Mouse (Mus musculus) brain, embryonic 14.5 days (tissue): Measurements from ENCODE around the gene Nr3c2. TPM values are rescaled to one million over a fixed set of nuclear protein-coding genes. Genes with fewer than 3 reads are reported as not detected.

Experiments used
- DNase-seq: peaks from one replicate; pipeline ENCODE4 v3.0.0-alpha.2; 2011; ENCODE audit warnings: low read depth
- CTCF ChIP-seq: fragments of 200-500 bp; IDR thresholded peaks from 2 replicates; pipeline ENCODE4 v1.5.1; 2012; ENCODE audit warnings: inconsistent platforms, mild to moderate bottlenecking, moderate library complexity, borderline replicate concordance; ENCODE audit not compliant: insufficient read depth, insufficient read length; ENCODE audit errors: extremely low read depth
- POLR2A ChIP-seq: fragments of 200-500 bp; IDR thresholded peaks from 2 replicates; pipeline ENCODE4 v1.6.1; 2012; ENCODE audit warnings: mild to moderate bottlenecking, inconsistent platforms, borderline replicate concordance; ENCODE audit not compliant: poor library complexity, insufficient read depth, insufficient read length, severe bottlenecking; ENCODE audit errors: extremely low read depth
- polyA plus RNA-seq: library from polyadenylated mRNA; depleted of rRNA; stranded (reverse); fragments of >200 nt; gene quantifications from 2 replicates; pipeline ENCODE4 v1.2.3, GENCODE M21; 2012

The Nr3c2 gene
- polyA plus RNA-seq, 1 experiment: 1.5 TPM

DNA sequence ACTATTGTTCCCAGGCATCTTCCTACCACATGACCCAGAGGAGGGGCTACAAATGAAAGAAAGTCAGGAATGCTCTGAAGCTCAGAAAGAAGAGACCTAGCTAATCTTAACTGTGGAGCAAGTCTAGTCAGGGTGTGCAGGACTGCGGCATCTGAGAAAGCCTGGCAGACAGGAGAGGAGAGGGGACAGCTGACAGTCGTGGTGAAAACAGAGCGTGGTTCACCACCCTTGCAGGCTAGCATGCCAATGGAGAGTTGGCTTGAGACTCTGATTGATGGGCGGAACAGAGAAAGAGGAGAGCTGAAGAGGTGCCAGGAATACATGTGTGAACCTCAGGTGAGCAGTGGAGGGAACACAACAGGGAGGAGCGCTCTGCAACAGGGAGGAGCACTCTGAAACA, 85.6 kb downstream of the Nr3c2 start:
- DNase-seq: no peak
- no peak for TF ChIP-seq POLR2A
- no peak for TF ChIP-seq CTCF

DNA sequence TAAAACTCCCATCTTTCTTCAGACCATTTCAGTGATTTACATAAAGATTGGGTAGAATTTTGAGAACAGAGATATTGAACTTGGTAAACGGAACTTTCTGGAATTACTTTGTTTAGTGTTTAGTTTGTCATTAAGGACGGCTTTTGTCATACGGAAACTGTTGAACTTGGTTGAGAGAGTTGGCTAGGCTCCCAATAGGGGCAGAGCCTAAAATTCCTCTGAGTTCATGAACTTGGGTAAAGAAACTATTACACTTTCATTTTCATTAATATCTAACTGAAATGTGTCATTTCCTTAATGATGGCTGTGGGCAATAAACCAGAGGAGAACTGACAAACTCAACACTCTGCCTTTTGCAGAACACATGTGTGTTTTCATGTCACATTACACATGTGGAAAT, 88.6 kb downstream of the Nr3c2 start:
- no peak for TF ChIP-seq CTCF
- TF ChIP-seq POLR2A: no peak
- no peak for DNase-seq

- DNase-seq: no peak
- TF ChIP-seq POLR2A: no peak
- no peak for TF ChIP-seq CTCF
Measured at GRCm38 (mm10) chr8:76998276-76998675, 99.0 kb downstream of the Nr3c2 start.

GRCm38 (mm10) chr8:77009425-77009824, 110.2 kb downstream of the Nr3c2 start:
- DNase-seq: peak; percentile 75

DNA sequence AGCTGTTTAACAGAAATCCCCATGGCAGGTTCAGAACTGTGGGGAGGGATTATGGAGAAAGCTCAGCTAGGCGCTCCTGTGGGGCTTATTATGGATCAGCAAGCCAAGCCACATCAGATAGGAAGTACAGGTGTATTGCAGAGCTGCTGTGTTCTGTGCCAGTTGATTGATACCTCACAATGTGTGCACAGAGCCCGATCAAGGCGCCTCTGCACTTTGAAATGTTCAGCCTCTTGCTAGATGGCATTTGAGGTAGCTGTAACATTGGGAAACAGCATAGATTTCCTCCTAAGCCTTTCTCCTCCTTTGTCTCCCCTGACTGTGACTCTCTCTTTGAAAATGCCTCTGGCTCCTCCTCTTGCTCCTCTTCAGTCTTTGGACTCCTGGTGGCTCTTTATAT, 112.7 kb downstream of the Nr3c2 start:
- TF ChIP-seq CTCF (no peak), POLR2A (no peak)
- peak; percentile 57 for DNase-seq

More at GRCm38 (mm10) chr8:77009425-77009824, 110.2 kb downstream of the Nr3c2 start:
- TF ChIP-seq POLR2A (no peak), CTCF (no peak)

DNA sequence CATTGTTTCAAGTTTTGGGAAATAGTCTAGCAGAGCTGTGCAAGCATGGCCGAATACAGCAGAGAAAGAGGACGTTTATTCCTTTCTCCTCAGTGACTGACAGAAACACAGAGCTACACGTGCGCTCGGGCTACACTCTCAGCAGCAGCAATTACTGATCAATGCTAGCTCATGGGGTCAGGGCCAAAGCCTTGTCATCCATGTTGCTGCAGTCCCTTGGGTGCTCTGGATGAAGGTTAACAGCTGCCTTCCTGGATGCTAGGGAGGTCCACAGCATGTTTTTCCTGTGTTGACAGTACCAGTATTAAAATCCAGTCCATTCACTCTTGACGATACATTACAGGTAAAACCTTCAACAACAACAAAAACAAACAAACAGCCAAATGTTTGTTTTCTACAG, 113.4 kb downstream of the Nr3c2 start:
- TF ChIP-seq CTCF: no peak
- TF ChIP-seq POLR2A: no peak
- no peak for DNase-seq

DNA sequence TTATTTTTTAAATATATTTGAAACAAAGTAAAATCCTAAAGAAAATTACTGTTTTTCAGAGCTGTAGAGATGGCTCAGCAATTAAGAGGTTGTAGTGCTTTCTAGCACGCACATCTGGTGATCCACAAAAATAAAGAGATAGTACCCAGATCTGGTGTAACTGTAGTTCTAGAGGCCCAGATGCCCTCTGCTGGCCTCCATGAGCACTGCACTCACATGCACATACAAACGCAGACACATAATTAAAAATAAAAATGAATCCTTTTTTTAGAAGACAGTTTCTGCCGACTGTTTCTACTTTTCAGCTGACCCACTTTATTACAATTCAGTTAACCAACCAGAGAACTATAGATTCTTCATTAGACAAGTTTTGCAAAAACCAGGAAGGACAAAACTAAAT, 117.5 kb downstream of the Nr3c2 start:
- TF ChIP-seq CTCF: peak; percentile 27; the same call in 1 of the 2 replicates
- TF ChIP-seq POLR2A: no peak
- no peak for DNase-seq

DNA sequence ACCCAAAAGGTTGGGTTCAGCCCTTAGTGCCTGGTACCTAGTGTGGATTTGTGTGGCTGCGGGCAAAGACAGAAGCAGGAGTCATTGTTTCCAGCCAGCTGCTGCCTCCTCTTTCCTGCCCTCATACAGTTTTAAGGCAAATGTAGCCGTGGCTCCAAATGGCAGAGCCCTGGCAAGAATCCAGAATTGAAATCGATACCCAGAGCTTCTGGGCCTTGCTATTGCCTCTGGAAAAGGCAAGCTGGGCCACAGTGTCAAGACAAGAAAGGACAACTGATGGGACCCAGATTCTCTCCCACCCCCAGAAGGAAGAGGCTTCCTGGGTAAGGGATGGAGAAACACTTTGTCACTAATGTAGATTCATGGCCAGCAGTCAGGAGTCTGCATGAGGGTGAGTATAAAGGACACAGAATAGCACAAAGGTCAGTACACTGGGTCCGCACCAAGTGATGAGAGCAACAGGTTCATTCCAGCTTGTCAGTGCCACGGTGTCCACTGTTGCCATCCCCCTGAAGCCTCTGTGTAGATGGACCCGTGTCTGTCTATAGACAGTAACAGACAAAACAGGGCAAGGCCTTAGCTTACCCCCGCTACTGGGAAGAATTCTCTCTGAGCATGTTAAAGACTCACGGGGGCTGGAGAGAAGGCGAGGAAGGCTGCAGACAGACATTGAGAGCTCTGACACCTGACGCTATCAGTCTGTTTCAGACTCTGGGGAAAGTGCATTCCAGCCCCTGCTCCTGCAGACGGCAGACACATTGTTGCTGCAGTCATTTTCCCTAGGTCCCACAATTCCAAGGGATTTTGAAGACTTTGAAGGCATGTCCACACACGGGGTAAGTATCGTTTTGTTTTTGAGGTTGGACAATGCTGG, 124.8 kb downstream of the Nr3c2 start:
- no peak for DNase-seq
- no peak for TF ChIP-seq CTCF
- TF ChIP-seq POLR2A: no peak

- no peak for DNase-seq
- TF ChIP-seq CTCF (no peak), POLR2A (no peak)
Measured at GRCm38 (mm10) chr8:77031213-77031612, 132.0 kb downstream of the Nr3c2 start.

DNA sequence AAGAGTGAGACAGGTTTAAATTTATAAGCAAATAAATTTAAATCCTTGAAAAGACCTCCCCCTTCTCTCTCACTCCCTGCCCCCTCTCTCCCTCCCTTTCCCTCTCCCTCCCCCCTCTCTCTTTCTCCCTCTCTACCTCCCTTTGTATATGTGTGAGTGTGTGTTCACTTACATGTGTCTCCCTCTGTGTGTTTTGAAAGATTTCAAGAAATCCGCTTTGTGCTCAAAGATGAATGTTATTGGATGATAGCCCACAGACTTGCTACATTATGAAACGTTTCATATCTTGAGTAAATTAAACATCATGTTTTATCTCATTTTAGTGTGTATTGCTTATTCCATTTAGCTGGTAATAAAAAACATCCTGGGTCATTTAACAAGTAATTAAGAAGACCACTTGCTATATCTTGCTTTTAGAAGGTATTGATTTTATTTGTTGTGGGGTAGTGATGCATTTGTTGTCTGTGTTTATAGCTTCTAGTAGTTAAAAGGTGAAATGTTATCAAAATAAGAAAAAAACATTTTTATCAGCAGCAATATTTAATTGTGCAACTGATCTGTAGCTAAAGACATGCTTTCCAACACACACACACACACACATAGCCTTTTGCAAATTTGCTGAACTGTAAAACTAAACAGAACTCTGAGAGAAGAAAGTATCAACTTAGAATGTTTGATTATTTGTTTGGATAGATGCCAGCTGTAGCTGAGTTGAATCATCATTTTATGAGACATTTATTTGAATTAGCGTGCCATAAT, 134.6 kb downstream of the Nr3c2 start:
- TF ChIP-seq CTCF (no peak), POLR2A (no peak)
- DNase-seq: no peak

DNA sequence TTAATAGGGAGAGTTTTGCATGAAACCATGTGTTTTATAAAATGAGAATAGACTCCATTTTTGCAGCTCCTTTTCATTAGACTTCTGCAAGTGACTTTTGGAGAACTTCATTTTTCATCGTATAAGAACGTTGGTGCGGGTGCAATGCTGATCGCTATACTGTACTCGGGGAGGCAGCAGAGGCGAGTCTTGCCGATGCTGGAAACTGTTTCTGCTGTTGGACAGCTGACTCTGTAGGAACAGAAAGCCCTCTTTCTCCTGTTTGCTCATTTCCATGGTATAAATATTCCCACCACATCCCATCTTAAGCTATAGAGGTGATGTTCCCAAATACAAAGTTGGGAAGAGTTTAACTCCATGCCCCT, 135.2 kb downstream of the Nr3c2 start:
- TF ChIP-seq CTCF: no peak
- TF ChIP-seq POLR2A: no peak
- DNase-seq: no peak

GRCm38 (mm10) chr8:77041214-77041613, 142.0 kb downstream of the Nr3c2 start:
- no peak for DNase-seq
- TF ChIP-seq CTCF (no peak), POLR2A (no peak)

DNA sequence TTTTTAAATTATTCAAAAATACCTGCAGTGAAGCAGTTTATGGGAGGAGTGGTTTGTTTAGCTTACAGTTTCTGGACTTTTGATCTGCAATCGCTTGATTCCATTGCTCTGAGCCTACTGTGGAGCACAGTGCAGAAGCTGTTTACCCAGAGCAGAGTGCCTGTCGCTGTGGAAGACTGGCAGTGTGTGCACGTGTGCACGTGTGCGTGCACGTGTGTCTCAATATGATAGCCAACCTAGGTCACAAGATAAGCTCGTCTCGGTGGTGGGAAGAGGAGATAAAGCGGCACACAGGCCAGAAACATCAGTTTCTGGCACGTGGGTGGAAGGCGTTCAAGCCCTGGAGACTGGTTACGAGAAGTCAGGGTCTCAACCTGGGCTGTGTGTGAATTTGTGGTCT, 145.6 kb downstream of the Nr3c2 start:
- TF ChIP-seq CTCF: no peak
- no peak for TF ChIP-seq POLR2A
- no peak for DNase-seq
